Mouse (Mus musculus): ENCODE results near the gene Ang. TPM values are rescaled to one million over a fixed set of nuclear protein-coding genes. Genes with fewer than 3 reads are reported as not detected.
A peak's percentile ranks its signal among the peaks of the same experiment; 100 is the strongest.

The Ang gene
- polyA plus RNA-seq, 1 experiment from 2014 or later = 4.6 TPM

DNA sequence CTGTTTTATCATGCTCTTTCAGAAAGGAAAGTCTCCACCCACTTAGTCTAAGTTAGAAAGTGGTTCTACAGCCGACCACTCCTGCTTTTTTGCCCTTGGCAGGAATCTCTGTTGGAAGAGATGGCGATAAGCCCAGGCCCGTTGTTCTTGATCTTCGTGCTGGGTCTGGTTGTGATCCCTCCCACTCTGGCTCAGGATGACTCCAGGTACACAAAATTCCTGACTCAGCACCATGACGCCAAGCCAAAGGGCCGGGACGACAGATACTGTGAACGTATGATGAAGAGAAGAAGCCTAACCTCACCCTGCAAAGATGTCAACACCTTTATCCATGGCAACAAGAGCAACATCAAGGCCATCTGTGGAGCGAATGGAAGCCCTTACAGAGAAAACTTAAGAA lies 10.3 kb downstream of the Ang start:
- Histone ChIP-seq H3K9ac (no peak overlapping the region), H3K27ac (no peak overlapping the region), H3K9me3 (replicated peaks) (no peaks in the 10 kb centered on the region), H3K36me3 (no peaks in the 10 kb centered on the region), H3K4me1 (replicated peaks) (peaks cover 18% of the 10 kb centered on the region), H3K4me2 (no peak overlapping the region), H3K4me3 (replicated peaks) (no peak overlapping the region), H3K27me3 (no peaks in the 10 kb centered on the region)
- DNase-seq (no peak), ATAC-seq (ENCODE audit: low read depth) (no peak)
- 70% methylated on average over 9 of the region's 9 CpGs for WGBS (ENCODE audit: insufficient replicate concordance)

DNA sequence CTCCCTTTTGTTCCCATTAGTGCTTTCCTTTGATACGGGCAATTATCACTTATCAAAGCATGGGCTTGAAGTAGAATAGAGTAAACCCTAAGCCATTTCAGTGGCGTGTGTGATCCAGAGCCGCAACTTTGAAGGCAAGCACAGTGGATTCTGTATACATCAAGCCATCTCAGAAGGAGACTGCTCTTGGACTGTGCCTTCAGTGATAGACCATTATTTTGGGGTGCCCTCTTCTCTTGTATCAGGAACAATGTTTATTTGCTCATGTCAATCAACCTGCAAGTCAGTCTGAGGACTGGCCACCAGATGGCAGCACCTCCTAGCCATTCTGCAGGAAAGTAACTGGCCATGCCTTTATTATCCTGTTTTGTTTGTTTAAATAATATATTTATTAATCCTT lies 12.3 kb downstream of the Ang start:
- Histone ChIP-seq H3K36me3 (no peaks in the 10 kb centered on the region), H3K27ac (no peak overlapping the region), H3K4me1 (replicated peaks) (peaks cover 22% of the 10 kb centered on the region), H3K9me3 (replicated peaks) (no peaks in the 10 kb centered on the region), H3K9ac (no peak overlapping the region), H3K27me3 (no peaks in the 10 kb centered on the region), H3K4me2 (no peak overlapping the region), H3K4me3 (replicated peaks) (no peak overlapping the region)
- 65% methylated on average over 3 of the region's 3 CpGs for WGBS (ENCODE audit: insufficient replicate concordance)
- ATAC-seq (ENCODE audit: low read depth) = no peak; the same call in 1 of the 2 replicates
- peak; percentile 64 for DNase-seq

DNA sequence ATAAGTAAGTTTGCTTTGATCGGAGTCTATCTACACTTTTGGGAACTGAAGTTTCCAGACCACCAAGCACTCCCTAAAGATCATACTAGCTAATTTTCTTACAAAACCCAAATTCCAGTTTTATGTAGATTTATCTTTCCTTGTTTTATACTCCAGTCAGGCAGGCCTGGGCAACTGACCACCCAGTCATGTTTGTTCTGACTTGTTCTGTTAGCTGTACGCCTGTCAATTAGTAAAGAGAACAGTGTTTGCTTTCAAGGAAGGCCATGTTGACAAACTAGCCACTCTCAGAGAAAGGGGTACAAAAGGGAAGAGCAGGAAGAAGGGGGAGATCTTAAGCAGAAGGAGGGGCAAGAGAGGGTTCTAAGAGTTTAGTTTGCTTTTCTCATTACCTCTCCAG lies 13.4 kb downstream of the Ang start:
- H3K27me3 ChIP-seq = no peaks in the 10 kb centered on the region
- H3K36me3 ChIP-seq = no peaks in the 10 kb centered on the region
- ATAC-seq (ENCODE audit: low read depth) = no peak
- peak overlapping the region; percentile 2; the same call in 1 of the 2 replicates for H3K27ac ChIP-seq
- no peak overlapping the region for H3K9ac ChIP-seq
- H3K4me2 ChIP-seq = no peak overlapping the region
- H3K4me1 ChIP-seq (replicated peaks) = peaks cover 22% of the 10 kb centered on the region
- H3K4me3 ChIP-seq (replicated peaks) = no peak overlapping the region
- no peak for DNase-seq
- 75% methylated on average over 2 of the region's 2 CpGs for WGBS (ENCODE audit: insufficient replicate concordance)
- no peaks in the 10 kb centered on the region for H3K9me3 ChIP-seq (replicated peaks)

DNA sequence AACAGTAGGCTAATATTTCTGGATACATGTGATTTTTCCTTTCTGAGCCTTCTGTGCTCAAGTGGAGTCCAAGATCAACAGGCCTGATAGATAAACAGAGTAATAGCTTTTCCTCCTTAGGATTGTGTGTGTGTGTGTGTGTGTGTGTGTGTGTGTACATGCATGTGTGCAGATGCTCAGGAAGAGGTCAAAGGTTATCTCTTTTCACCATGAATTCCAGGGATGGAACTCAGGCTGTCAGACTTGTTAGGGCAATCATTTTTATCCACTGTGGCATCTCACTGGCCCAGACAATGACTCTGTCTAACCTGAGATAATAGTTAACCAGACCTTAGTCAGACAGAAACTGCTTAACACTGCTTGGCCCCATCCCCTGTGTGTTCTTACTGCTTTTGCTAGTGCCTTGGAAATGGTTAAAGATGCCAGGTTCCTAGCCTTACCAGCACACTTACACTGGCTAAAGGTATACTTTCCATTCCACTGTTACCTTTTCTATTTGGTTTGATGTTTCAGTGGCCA lies 15.6 kb downstream of the Ang start:
- H3K9me3 ChIP-seq (replicated peaks) = no peaks in the 10 kb centered on the region
- H3K4me2 ChIP-seq = no peak overlapping the region
- H3K4me1 ChIP-seq (replicated peaks) = peaks cover 24% of the 10 kb centered on the region
- DNase-seq (no peak), ATAC-seq (ENCODE audit: low read depth) (no peak)
- H3K4me3 ChIP-seq (replicated peaks) = no peak overlapping the region
- H3K36me3 ChIP-seq = no peaks in the 10 kb centered on the region
- no peak overlapping the region for H3K27ac ChIP-seq
- H3K27me3 ChIP-seq = no peaks in the 10 kb centered on the region
- no peak overlapping the region for H3K9ac ChIP-seq

DNA sequence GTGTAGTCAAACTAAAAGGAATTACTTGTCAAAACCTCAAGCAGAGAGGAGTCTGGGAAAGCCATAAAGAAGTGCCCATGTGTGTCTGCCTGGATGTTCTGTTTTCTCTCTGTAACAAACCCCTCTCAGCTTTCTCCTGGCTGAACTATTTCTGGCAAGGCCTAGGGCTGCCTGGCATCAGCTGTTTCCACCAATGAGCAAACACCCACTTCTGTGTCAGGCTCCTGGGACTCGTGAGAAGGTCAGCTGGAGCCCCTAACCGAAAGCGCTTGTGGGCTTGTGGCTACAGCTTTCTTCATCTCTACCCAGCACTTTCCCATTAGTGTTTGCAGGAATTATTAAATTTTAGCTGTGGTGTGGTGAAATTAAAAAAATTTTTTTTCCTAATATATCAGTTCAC lies 21.0 kb downstream of the Ang start:
- H3K4me3 ChIP-seq (replicated peaks) = no peak overlapping the region
- no peaks in the 10 kb centered on the region for H3K27me3 ChIP-seq
- H3K36me3 ChIP-seq = no peaks in the 10 kb centered on the region
- ATAC-seq (ENCODE audit: low read depth) = no peak
- H3K27ac ChIP-seq = no peak overlapping the region
- 58% methylated on average over 3 of the region's 3 CpGs for WGBS (ENCODE audit: insufficient replicate concordance)
- DNase-seq = no peak
- no peak overlapping the region for H3K4me2 ChIP-seq
- H3K9me3 ChIP-seq (replicated peaks) = no peaks in the 10 kb centered on the region
- H3K4me1 ChIP-seq (replicated peaks) = peaks cover 8% of the 10 kb centered on the region
- H3K9ac ChIP-seq = no peak overlapping the region

DNA sequence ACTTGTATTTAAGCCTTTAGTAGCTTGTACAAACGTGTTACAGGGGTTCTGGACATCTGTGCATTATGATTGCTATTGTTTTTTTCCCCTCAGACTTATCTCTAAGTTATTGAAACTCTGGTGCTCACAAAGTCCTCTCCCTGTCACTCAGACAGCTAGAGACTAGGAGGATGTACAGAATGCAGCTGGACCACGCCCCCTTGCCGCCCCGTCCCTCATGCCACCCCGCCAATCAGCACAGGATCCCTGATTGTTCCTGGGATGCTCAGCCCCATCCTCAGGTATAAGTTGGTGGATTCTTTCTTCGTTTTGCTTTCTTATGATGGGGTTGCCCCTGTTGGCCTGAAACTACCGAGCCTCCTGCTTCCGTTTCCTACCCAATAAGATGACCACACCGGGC lies 22.5 kb downstream of the Ang start:
- DNase-seq = no peak

DNA sequence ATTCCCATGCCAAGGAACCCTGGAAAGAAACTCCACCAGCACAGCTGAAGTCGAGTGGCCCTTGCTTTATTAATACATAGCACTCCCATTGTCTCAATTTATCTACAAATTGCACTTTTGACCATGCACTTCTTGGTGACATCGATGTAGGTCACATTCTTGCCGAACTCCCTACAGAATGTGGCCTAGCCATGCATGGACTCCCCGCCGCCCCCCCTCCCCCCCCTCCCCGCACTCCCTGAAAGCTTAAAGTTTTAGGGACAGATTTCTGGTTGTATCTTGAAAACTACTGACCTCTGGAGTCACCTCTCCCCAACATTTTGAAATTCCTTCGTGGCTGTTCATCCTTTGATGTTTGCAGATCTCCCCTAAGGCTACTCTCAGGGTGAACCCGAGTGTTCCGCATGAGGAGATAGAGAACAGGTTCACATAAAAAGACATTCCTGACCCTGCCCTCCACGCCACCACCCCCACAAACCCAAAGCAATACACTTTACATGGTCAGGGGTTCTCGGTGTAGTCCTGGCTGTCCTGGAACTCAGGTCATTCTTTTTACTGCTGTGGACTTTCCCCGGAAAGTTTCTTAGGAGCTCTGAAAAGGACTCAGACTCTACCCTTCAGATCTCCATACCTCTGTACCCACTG lies 23.1 kb downstream of the Ang start, which contains the start of gene Eddm3b:
Eddm3b (plus strand) TSS at position 511 of the 645 bp plus-strand sequence.
- Histone ChIP-seq H3K4me1 (replicated peaks) (peaks cover 8% of the 10 kb centered on the region), H3K9ac (no peak within 1 kb of the TSS), H3K9me3 (replicated peaks) (no peaks in the 10 kb centered on the region; the same call in 1 of the 2 replicates), H3K27ac (no peak within 1 kb of the TSS), H3K27me3 (no peaks in the 10 kb centered on the region), H3K4me2 (no peak within 1 kb of the TSS), H3K36me3 (no peaks in the 10 kb centered on the region), H3K4me3 (replicated peaks) (no peak within 1 kb of the TSS)
- DNase-seq (no peak), ATAC-seq (ENCODE audit: low read depth) (no peak)
- 56% methylated on average over 12 of the region's 12 CpGs for WGBS (ENCODE audit: insufficient replicate concordance)

More for the DNA sequence above, 22.5 kb downstream of the Ang start:
- H3K9me3 ChIP-seq (replicated peaks) = no peaks in the 10 kb centered on the region
- H3K27ac ChIP-seq = no peak overlapping the region
- WGBS (ENCODE audit: insufficient replicate concordance) = 45% methylated on average over 9 of the region's 9 CpGs
- H3K4me3 ChIP-seq (replicated peaks) = no peak overlapping the region
- H3K4me2 ChIP-seq = no peak overlapping the region
- no peaks in the 10 kb centered on the region for H3K36me3 ChIP-seq
- ATAC-seq (ENCODE audit: low read depth) = no peak
- no peak overlapping the region for H3K9ac ChIP-seq
- peaks cover 8% of the 10 kb centered on the region for H3K4me1 ChIP-seq (replicated peaks)
- H3K27me3 ChIP-seq = no peaks in the 10 kb centered on the region

DNA sequence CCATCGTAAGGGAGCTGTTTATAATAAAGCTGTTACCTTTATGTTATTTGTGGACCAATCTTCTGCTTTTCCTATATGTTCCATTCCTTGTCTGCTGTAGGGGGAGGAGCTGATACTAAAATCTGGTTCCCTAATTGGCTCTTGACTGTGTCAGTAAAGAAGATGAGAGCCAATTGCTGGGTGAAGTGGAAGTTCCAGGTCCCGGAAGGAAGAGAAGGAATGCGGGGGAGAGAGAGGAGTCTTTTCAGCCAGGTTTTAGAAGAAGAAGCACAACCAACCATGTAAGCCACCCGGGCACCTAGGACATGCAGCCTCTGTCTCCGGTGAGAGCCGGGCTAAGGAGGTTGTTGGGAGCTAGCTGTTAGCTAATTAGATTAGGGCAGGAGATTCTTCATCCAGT lies 34.7 kb downstream of the Ang start:
- Histone ChIP-seq H3K36me3 (no peaks in the 10 kb centered on the region), H3K4me1 (replicated peaks) (peaks cover 84% of the 10 kb centered on the region), H3K4me2 (no peak overlapping the region), H3K27ac (peak overlapping the region; percentile 9; the same call in 1 of the 2 replicates), H3K27me3 (no peaks in the 10 kb centered on the region), H3K9ac (no peak overlapping the region), H3K4me3 (replicated peaks) (no peak overlapping the region), H3K9me3 (replicated peaks) (no peaks in the 10 kb centered on the region)
- 80% methylated on average over 6 of the region's 6 CpGs for WGBS (ENCODE audit: insufficient replicate concordance)
- ATAC-seq (ENCODE audit: low read depth) (no peak), DNase-seq (no peak)

DNA sequence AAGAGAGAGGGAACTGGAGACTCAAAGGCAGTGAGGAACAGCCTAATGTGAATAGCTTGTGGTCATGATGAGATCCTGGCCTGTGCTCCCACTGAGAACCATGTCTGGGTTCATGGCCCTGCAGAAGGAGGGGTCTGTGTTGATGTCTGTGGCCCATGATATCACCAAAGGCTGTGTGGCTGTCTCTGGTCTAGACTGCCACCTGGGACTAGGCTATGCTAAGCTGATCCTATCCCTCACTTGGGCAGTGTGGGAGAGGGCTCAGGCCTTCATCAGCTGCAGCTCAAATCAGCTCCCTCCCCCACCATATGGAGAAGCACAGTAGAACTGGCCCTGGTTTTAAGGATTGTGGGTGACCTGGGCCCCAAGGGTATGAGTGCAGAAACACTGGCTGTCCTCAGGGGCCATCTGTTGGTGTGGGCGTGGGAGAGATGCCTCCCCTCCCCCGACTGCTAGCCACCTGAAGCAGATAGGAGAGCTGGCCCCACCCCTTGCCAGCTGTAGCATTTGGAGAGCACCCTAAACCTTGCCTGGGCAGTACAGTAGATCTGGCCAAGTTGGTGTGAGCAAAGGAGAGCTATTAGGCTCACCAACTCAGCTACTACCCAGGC lies 36.8 kb downstream of the Ang start:
- Histone ChIP-seq H3K27ac (peak overlapping the region; percentile 99), H3K9ac (peak overlapping the region; percentile 61), H3K27me3 (no peaks in the 10 kb centered on the region), H3K4me1 (replicated peaks) (peaks cover 90% of the 10 kb centered on the region), H3K9me3 (replicated peaks) (no peaks in the 10 kb centered on the region), H3K4me2 (peak overlapping the region; percentile 52), H3K36me3 (no peaks in the 10 kb centered on the region), H3K4me3 (replicated peaks) (peak overlapping the region; percentile 10; the same call in 1 of the 2 replicates)
- peak; percentile 88 for ATAC-seq (ENCODE audit: low read depth)
- peak; percentile 82 for DNase-seq
- 25% methylated on average over 2 of the region's 2 CpGs for WGBS (ENCODE audit: insufficient replicate concordance)

DNA sequence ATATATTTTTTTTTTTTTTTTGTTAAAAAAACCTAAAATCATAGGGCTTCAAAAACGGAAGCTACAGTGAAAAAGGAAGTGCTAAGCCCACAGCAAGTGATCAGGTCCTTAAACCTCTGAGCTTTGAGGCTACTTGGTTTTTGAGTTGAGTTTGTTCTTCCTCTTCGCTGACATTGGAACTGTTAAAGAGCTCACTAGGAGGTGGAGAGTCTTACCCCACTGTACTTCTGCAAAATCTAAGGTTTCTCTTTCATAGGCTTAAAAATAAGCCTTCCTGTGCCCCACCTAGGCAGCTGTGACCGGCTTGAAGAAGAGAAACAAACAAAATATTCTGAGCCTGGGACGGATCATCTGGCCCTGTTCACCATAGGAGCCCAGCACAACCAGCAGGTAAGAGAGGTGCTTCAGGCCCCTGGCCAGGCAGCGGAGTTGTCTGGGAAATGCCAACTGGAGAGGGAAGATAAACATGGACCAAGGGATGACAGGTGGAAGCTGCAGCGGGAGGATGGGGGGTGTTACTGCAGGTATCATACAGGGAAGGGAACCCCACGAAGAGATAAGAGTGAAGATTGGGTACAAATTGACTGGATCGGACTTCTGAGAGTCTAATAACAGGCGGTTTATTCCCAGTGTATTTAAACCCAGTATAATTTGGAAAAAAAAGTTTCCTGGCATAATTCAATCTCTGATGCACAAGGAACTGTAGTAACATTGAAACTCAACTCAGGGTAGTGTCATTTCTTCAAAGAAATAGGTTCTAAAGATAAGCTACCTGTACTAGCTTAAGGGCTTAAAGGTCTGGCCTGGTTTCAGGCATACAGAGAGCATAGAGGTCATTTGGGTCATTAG lies 38.0 kb downstream of the Ang start:
- Histone ChIP-seq H3K9ac (peak overlapping the region; percentile 73), H3K27me3 (no peaks in the 10 kb centered on the region), H3K4me2 (peak overlapping the region; percentile 80), H3K9me3 (replicated peaks) (no peaks in the 10 kb centered on the region), H3K4me3 (replicated peaks) (peak overlapping the region; percentile 52), H3K36me3 (no peaks in the 10 kb centered on the region), H3K27ac (peak overlapping the region; percentile 99), H3K4me1 (replicated peaks) (peaks cover 89% of the 10 kb centered on the region)
- DNase-seq (peak; percentile 55), ATAC-seq (ENCODE audit: low read depth) (no peak)
- WGBS (ENCODE audit: insufficient replicate concordance) = 17% methylated on average over 9 of the region's 9 CpGs

DNA sequence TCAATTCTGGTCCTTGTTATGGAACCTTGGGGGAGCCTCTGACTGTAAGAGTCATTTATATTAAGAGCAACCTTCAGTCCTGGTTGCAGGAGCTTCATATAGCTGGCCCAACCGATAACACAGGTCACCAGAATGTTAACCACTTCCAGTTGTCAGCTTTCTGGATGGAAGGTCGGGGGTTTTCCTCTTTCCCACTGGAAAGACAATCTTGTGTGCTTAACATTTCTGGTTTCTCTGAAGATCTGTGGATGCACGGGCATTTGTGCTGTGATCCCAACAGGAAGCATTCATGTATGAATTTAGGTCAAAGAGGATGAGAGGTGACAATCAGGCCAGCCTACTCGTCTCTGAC lies 38.6 kb downstream of the Ang start:
- peak overlapping the region; percentile 99 for H3K27ac ChIP-seq
- no peaks in the 10 kb centered on the region for H3K36me3 ChIP-seq
- DNase-seq = peak; percentile 33
- peak overlapping the region; percentile 52 for H3K4me3 ChIP-seq (replicated peaks)
- peak overlapping the region; percentile 80 for H3K4me2 ChIP-seq
- WGBS (ENCODE audit: insufficient replicate concordance) = 13% methylated on average over 4 of the region's 4 CpGs
- no peak for ATAC-seq (ENCODE audit: low read depth)
- H3K4me1 ChIP-seq (replicated peaks) = peaks cover 84% of the 10 kb centered on the region
- H3K9ac ChIP-seq = peak overlapping the region; percentile 73
- no peaks in the 10 kb centered on the region for H3K27me3 ChIP-seq
- H3K9me3 ChIP-seq (replicated peaks) = no peaks in the 10 kb centered on the region
